Comparison of ENCODE assay signal across 10 mouse cellular contexts in the genomic region with DNA sequence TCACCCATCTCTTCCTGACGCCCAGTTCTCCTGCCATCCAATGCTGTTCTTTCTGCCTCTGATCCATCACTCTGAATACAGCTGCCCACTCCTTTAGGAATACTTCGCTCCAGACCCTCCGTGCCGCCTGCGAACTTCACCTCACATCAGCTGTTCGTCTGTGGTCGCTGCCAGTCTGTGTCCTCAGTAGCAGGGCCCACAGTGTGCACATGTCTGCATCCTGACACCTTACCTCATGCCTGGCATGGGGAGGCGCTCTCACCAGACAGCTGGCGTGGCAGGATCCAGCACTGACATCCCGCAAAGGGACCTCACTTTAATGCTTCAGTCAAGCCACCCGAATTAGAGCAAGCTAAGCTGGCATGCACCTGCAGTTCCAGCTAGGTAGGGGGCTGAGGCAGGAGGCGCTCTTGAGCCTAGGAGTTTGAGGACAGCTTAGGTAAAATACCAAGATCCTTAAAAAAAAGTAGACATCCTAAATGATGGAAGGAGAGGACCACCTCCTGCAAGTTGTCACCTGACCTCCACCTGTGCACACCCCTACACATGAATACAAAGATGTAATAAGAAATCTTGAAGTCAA. TPM values are rescaled to one million over a fixed set of nuclear protein-coding genes. Genes with fewer than 3 reads are reported as not detected.
A peak's percentile ranks its signal among the peaks of the same experiment; 100 is the strongest.
DNase-seq lines count a peak whose midpoint lies in the region; ATAC-seq and TF ChIP-seq lines count a peak whose summit lies in the region.
"Had no signal": no experiment of that assay in that cellular context is flagged by ENCODE, and none has a peak within 500 bp of the region (broad histone marks: within the 10 kb centered on the region; RNA-seq: fewer than 3 reads in every experiment).

No protein-coding gene starts in this region.

- H3K4me2 ChIP-seq in kidney, embryonic 16.5 days (replicated peaks; ENCODE audit: low read depth, low read length): no peak overlapping the region
- H3K4me2 ChIP-seq: midbrain, embryonic 15.5 days had no signal

- H3K9ac ChIP-seq in kidney, embryonic 16.5 days (replicated peaks; ENCODE audit: low read length): no peak overlapping the region
- H3K9ac ChIP-seq: midbrain, embryonic 15.5 days had no signal

- DNase-seq in kidney, adult 9 months: peak; percentile 31
- DNase-seq in brain, embryonic 14.5 days (ENCODE audit: low read depth): peak; percentile 38
- no peak for DNase-seq in adrenal gland, postnatal 36 days
- no peak for DNase-seq in Muller cell, postnatal 12 days (ENCODE audit: inconsistent ontology term)
- DNase-seq in heart, postnatal 25 days (ENCODE audit: low spot score): no peak

- H3K27ac ChIP-seq in kidney, embryonic 16.5 days (ENCODE audit: low read length): no peak overlapping the region
- H3K27ac ChIP-seq: midbrain, embryonic 15.5 days had no signal

- intact Hi-C loops in heart, postnatal 25 days (cut with DNase I): loop anchor here (5.0 kb wide), 2 partner anchors 51 to 71 kb away; no protein-coding TSS in a partner anchor

- H3K36me3 ChIP-seq in kidney, embryonic 16.5 days (ENCODE audit: insufficient read depth, low read length): no peaks in the 10 kb centered on the region
- no peaks in the 10 kb centered on the region for H3K36me3 ChIP-seq in E14TG2a.4 (ENCODE audit: insufficient read depth, low read length)
- H3K36me3 ChIP-seq: midbrain, embryonic 15.5 days had no signal

- no peak for TF ChIP-seq POLR2A in brain, embryonic 14.5 days (IDR thresholded peaks at IDR 0.05; ENCODE audit: borderline replicate concordance, extremely low read depth, insufficient read depth, insufficient read length, poor library complexity, severe bottlenecking)

- no peak for ATAC-seq in kidney, embryonic 16.5 days (ENCODE audit: low FRiP score, low TSS enrichment)
- ATAC-seq in neutrophil, adult 5-6 weeks (ENCODE audit: extremely low read depth, insufficient number of reproducible peaks, low FRiP score, poor library complexity, severe bottlenecking): peak; percentile 39; the same call in 1 of the 2 replicates
- ATAC-seq: midbrain, embryonic 15.5 days had no signal

- 74% methylated on average over 12 of the region's 12 CpGs for WGBS in kidney, embryonic 16.5 days

- peak; percentile 64 for TF ChIP-seq CTCF in E14TG2a.4 (conservative IDR thresholded peaks at IDR 0.05; ENCODE audit: low read length)
- TF ChIP-seq CTCF in brain, embryonic 14.5 days (IDR thresholded peaks at IDR 0.05; ENCODE audit: borderline replicate concordance, extremely low read depth, insufficient read depth, insufficient read length): peak; percentile 38; the same call in 1 of the 2 replicates

- no peaks in the 10 kb centered on the region for H3K27me3 ChIP-seq in kidney, embryonic 16.5 days (ENCODE audit: insufficient read depth, low read length)
- H3K27me3 ChIP-seq in E14TG2a.4 (ENCODE audit: insufficient read depth, low read length): peaks cover 41% of the 10 kb centered on the region
- H3K27me3 ChIP-seq: midbrain, embryonic 15.5 days had no signal

- H3K9me3 ChIP-seq in kidney, embryonic 16.5 days (ENCODE audit: low read length): no peaks in the 10 kb centered on the region
- no peaks in the 10 kb centered on the region for H3K9me3 ChIP-seq in E14TG2a.4 (ENCODE audit: low read length)
- H3K9me3 ChIP-seq: midbrain, embryonic 15.5 days had no signal

- peaks cover 17% of the 10 kb centered on the region for H3K4me1 ChIP-seq in kidney, embryonic 16.5 days (ENCODE audit: insufficient read depth, low read length)
- peaks cover 25% of the 10 kb centered on the region for H3K4me1 ChIP-seq in E14TG2a.4 (replicated peaks; ENCODE audit: low read depth, low read length)
- H3K4me1 ChIP-seq: midbrain, embryonic 15.5 days had no signal

- no peak overlapping the region for H3K4me3 ChIP-seq in kidney, embryonic 16.5 days (ENCODE audit: low read length)
- no peak overlapping the region for H3K4me3 ChIP-seq in E14TG2a.4 (replicated peaks; ENCODE audit: low read length)
- H3K4me3 ChIP-seq: erythroblast, embryonic 14.5 days; midbrain, embryonic 15.5 days had no signal

RNA-seq across cellular contexts. Expression of gene Wdr66, which starts 44.4 kb away (rescaled TPM):
- polyA plus RNA-seq in kidney, embryonic 16.5 days (2015; fragmentation: Nextera tagmentation; extraction: Ambion mirVana): 1.5 and 1.7 TPM in 2 replicates
- polyA plus RNA-seq in brain, embryonic 14.5 days (2012; rRNA removed): 2.1 and 2.7 TPM in 2 replicates
- total RNA-seq in neutrophil, adult 5-6 weeks (2017): 1.0 and 2.1 TPM in 2 replicates
- 1 to 10 TPM in 1 of 2 experiments, under 1 TPM in 1; 0.89 to 1.5 TPM for total RNA-seq in adrenal gland, postnatal 36 days (2021)
- total RNA-seq in heart, postnatal 25 days (2021): under 1 TPM; 0.81 to 0.98 TPM

RNA-seq across cellular contexts. Expression of gene Bcl7a, which starts 47.3 kb away (rescaled TPM):
- polyA plus RNA-seq in kidney, embryonic 16.5 days (2015; fragmentation: Nextera tagmentation; extraction: Ambion mirVana): 40.0 and 47.9 TPM in 2 replicates
- polyA plus RNA-seq in brain, embryonic 14.5 days (2012; rRNA removed): 46.4 and 53.2 TPM in 2 replicates
- total RNA-seq in neutrophil, adult 5-6 weeks (2017): 26.6 and 28.3 TPM in 2 replicates
- 10 to 100 TPM in 1 of 2 experiments, 1 to 10 TPM in 1; 7.0 to 10.1 TPM for total RNA-seq in adrenal gland, postnatal 36 days (2021)
- total RNA-seq in heart, postnatal 25 days (2021): 1 to 10 TPM; 8.6 to 9.5 TPM

Comparison
In these comparisons a context has a peak if more than half of its experiments do, and no peak if none do; other contexts are left out.
1. DNase-seq: peak in kidney, adult 9 months (single experiment) and brain, embryonic 14.5 days (single experiment); none in adrenal gland, postnatal 36 days (0 of 2), Muller cell, postnatal 12 days (single experiment) and heart, postnatal 25 days (single experiment).